Mouse (Mus musculus) central nervous system, embryonic 18 days (tissue): ENCODE results near the gene Vinac1. TPM values are rescaled to one million over a fixed set of nuclear protein-coding genes. Genes with fewer than 3 reads are reported as not detected.

Experiments used
- polyA plus RNA-seq: library from polyadenylated mRNA; depleted of rRNA; stranded (reverse); fragments of >200 nt; gene quantifications from 2 replicates; pipeline ENCODE4 v1.2.3, GENCODE M21; 2012; rRNA removed

The Vinac1 gene
- 0.43 and 0.57 TPM in 2 replicates for polyA plus RNA-seq

DNA sequence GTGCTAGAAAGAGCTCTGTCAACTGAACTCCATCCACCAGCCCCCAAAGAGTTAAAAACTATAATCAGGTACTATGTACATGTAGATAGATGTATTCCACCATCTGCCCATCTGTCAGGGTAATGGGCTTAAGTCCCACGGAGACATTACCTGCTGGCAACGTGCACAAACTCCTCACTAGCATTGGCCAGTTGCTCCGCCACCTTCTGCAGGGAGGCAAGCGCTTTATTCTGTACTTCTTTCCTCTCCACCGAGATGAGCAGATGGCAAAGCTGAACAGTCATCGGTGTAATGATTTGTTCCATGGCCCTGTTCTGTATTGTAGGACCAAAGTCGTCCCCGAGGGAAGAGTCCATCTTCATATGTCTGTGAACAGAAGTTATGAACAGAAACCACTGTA, at the start of gene Vinac1:
Gene Vinac1, minus strand, starts transcription at position 362 of the 400 bp plus-strand sequence.

DNA sequence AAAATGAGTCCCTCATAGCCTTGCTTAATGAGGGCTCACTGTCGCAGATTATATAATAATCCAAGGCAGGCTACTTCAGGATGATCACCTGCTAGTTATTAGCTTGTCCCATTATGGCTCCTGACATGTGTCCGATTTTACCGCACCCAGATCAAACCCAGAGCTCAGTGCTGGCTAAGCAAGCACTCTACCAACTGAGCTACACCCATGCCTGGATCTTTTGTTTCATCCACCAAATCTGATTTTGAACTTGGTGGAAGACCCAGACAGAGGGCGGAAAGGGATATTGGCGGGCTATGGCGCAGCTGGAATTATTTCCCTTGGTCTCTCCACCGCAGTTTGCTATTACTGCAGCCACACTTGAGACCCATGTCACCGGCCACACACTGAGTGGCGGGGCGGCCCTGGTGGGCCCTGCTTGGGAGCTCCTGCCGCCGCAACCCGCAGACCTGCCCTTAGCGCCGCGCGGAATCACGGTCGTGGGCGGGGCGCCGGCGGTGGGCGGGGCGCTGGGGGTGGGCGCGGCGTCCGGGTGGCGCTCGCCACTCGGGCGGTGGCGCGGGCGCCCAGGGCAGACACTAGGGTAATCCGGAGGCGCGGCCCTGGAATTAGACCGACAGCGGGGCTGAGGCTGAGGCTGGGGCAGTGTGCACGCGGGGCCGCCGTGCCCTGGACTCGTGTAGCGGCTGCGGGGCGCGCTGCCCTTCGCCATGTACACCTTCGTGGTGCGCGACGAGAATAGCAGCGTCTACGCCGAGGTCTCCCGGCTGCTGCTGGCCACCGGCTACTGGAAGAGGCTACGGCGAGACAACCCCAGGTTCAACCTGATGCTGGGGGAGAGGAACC, 17.7 kb upstream of the Vinac1 start, which contains the start of gene Ttl:
Gene Ttl, plus strand, starts transcription at position 506 of the 846 bp plus-strand sequence.

Other genes with a start within 250 kb of the Vinac1 start
- 29.8 and 30.6 TPM in 2 replicates for gene Tmem87b, start 230.1 kb downstream of the Vinac1 start, polyA plus RNA-seq
- gene Fbln7, start 185.2 kb downstream of the Vinac1 start, polyA plus RNA-seq, result 2.0 and 2.2 TPM in 2 replicates
- gene Zc3h8, start 104.1 kb downstream of the Vinac1 start, polyA plus RNA-seq, result 11.5 and 12.4 TPM in 2 replicates
- gene Zc3h6, start 80.8 kb downstream of the Vinac1 start, polyA plus RNA-seq, result 2.7 and 3.4 TPM in 2 replicates
- 13.8 and 14.7 TPM in 2 replicates for gene Gm10762, start 80.4 kb downstream of the Vinac1 start, polyA plus RNA-seq
- 38.2 and 40.5 TPM in 2 replicates for gene Ttl, start 17.8 kb upstream of the Vinac1 start, polyA plus RNA-seq
- gene Polr1b, start 52.8 kb upstream of the Vinac1 start, polyA plus RNA-seq, result 29.6 and 33.1 TPM in 2 replicates
- 18.9 and 19.0 TPM in 2 replicates for gene Chchd5, start 81.5 kb upstream of the Vinac1 start, polyA plus RNA-seq
- gene Slc20a1, start 150.6 kb upstream of the Vinac1 start, polyA plus RNA-seq, result 80.2 and 87.0 TPM in 2 replicates
- gene Ckap2l, start 249.0 kb upstream of the Vinac1 start, polyA plus RNA-seq, result 2.6 and 2.9 TPM in 2 replicates